Mouse (Mus musculus) ovary, postnatal 36 days (tissue): ENCODE data around the gene Fcho1.
"Not testable (repeated sequence)": the region's sequence is repeated elsewhere in the genome, so short reads cannot be mapped to it uniquely, and the experiment has no call there.

Experiments used
- DNase-seq: peaks from one replicate; pipeline ENCODE4 v3.0.0; 2022; ENCODE audit warnings: low spot score, mixed read lengths

Fcho1 gene

DNA sequence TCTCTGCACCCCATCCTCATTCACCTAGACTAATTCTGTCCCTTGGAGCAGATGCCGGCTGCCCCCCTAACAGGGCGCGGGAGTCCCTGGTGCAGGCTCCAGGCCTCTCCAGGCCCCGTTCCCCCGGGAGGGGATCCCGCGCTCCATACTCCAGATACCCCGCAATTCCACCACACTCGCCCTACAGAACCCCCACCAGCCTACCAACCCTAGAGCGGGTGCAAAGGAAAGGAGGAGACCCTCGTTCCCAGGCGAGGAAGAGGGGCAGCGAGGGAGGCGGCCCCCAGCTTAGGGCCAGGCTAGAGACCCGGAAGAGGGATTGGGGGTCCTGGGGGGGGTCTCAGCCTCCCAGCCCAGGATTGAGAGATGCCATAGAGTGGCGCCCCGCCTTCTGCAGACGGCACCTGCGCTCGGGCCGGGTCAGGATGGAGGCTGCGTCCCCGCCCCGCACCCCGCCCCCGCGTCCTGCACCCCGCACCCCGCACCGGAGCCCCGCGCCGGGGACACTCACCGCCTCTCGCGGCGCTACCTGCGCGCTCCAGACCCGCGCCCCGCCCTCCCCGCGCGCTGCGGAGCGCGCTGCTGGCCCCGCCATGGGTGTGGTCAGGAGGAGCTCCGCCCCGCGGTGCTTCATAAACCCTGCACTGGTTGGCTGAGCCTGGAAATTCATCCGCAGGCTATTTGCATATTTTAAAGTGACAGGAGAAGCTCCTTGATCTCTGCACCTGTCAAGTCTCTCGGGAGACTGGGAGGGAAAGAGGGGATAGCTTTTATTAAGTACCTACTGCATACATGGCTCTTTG is at the start of gene Fcho1:
TSS of gene Fcho1 (minus strand) at position 595 of the 803 bp plus-strand sequence.
- DNase-seq = peak; percentile 78

DNA sequence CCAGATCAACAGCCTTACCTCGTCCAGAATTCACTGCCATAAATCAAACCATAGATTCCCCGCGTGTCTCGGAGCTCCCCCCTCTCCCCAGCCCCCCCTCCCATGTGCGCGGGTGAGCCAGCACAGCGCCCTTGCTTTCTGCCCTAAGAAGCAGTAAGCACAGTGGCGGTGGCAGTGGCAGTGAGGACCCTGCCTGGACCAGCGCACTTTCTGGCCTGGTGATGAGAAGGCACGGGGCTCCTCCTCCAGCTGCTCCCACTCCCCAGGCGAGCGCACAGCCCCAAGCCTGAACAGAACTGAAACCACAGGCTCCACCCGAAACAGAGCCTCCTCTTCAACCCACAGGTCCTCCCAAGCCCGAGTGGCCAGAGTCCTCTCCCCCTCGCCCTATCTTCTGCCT is 45.8 kb upstream of the Fcho1 start:
- no peak for DNase-seq

DNA sequence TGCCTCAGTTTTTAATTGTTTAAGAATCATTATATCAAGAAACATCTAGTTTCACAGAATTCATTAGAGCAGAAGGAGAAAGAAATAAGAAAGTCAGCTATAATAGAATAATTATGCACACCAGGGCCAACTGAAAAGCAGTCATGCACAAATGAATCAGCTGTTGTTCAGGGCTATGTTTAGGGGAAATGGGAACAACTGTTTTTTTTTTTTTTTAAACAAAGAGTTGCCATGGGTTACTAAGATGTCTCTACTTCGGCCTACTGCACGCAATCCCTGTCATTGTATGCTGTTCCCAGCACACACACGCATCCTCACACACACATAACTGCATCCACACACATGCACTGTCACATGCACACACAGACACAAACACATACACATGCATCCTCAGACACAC is 33.3 kb upstream of the Fcho1 start:
- no peak for DNase-seq

DNA sequence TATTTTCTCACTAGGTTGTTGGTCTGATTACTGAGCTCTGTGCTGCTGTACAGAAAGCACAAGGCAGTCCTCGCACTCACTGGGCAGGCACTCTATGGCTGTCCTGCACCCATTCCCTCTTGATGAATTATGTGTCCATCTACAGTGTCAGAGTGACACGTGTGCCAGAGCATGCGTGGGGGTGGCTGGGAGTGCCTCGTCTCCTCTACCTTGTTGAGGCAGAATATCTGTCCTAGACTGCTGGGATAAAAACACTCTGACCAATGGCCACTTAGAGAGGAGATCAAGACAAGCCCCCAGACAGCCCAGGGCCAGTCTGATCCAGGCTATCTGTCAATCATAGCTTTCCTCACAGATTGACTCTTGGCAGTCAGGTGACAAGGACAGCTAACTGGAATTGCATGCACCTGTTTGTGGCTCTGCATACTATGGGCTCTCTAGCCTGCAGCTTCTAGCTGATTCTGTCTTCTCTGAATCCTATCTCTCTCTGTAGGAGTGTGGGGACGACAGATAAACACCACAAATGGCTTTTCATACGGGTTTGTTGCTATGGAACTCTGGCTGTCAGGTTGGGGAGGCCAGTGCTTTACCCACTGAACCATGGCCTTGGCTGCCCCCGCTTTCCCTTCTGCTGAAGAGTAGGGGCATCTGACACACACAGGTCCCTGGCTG is 27.5 kb upstream of the Fcho1 start:
- DNase-seq = peak; percentile 31

DNA sequence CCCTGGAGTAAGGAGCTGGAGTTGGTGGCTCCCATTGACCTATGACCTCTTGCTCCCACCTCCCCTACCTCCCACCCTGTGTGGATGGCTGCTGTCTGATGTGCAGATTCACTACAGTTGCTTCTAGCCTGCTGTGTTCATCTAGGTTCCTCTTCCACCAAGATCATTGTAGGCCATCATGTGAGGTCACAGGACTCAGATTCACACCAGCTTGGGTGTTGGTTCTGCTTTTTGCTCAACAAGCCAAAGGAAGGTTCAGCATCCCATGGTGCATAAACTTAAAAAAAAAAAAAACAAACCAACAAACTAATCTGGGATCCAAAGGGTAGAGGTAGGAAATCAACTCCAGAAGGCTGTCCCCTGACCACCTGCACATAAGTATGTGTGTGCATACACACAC is 26.7 kb upstream of the Fcho1 start:
- not testable (repeated sequence) for DNase-seq

DNA sequence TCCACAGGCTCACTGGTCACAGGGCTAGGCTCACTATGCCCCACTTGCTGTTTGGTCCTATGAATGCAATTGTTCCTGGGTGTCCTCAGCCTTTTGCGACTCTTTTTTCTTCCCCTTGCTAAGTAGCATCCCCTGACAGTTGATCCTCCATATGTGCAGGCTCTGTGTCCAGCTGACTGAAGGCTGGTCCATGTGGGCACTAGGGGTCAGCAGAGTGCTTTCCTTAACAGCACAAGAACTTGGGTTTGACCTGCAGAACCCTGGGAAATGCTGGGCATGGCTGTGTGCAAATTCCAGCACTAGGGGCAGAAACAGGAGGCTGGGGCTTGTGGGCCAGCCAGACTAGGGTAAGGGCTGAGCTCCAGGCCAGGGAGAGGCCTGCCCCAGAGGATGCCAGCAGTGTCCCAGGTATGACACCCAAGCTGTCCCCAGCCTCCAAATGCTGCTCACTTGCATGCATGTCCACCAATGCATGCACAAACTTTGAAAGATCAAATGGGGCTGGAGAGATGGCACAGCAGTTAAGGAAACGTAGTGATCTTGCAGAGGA is 25.9 kb upstream of the Fcho1 start:
- DNase-seq = peak; percentile 51

DNA sequence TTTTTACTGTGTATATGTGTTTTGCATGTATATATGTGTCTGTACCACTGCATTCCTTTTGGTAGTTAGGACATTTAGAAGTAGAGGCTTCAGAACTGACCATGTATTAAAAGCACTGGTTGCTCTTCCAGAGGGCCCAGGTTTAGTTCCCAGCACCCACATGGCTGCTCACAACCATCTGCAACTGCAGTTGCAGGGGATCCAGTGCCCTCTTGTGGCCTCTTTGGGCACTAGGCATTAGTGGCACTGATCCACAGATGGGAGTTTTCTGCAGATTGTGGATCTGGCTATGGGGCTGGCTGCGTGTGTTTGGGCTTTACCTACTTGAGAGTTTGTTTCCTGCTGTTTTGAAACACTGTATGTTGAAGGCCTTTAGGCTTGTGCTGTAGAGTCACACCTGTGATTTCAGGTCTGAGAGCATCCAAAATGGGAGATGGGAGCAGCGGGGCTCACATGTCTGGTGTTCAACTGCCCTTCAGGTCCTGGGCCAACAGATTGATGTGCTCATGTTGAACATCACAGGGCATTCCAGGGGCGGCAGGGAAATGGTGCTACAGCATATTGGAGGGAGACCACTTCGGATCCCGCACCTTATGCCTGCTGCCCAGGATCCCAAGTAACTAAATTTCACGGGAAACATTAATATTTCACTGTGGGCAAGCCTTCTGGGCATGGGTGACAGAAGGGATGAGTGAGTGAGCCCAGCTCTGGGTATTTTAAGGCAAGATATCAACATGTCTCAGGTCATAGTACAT is 24.0 kb upstream of the Fcho1 start:
- not testable (repeated sequence) for DNase-seq

DNA sequence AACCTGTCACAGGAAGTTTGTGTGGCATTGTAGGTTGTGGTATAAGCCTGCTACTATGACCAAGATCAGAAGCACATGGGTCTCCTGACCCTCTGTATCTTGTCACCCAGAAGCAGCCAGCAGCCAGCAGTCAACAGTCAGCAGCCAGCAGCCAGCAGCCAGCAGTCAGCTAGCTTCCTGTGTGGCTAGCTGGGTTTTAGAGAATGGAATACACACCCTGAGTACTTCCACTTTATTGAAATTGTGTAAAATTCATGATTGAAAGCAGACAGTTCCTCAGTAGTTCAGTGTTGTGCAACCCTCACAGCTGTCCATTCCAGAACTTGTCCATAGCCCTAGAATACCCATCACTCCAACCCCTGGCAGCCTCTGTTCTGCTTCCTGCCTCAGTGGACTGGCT is 21.6 kb upstream of the Fcho1 start:
- not testable (repeated sequence) for DNase-seq

DNA sequence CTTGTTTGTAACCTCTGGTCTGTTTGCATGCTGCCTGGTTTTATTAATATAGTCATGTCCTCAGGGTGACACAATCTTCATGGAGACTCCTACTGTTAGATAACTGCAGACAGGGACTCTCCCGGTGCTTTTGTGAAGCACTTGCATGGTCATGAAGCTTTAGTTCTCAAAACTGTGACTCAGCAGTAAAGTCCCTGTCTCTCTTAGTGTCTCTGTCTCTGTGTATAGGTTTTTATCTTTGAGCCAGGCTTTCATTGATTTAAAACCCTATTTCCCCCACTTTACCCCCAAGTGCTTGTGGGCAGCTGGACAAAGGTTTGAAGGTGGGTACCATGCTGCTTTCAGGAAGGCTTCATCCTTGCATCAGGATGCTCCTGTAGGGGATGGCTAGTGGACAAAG is 19.8 kb upstream of the Fcho1 start:
- DNase-seq = no peak

DNA sequence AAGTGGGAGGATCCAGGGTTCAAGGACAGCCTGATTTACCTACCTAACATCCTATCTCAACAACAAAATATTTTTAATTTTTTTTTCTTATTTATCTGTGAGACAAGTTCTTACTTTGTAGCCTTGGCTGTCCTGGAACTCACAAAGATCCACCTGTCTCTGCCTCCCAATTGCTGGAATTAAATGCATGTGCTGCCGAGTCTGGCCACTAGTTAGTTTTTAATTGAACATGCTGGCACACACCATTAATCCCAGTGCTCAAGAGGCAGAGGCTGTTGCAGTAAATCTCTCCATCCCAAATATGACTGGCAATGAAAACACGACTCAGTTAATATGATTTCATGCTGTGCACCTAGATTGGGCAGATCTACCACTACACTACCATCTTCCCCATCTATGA is 17.3 kb upstream of the Fcho1 start:
- DNase-seq = no peak

DNA sequence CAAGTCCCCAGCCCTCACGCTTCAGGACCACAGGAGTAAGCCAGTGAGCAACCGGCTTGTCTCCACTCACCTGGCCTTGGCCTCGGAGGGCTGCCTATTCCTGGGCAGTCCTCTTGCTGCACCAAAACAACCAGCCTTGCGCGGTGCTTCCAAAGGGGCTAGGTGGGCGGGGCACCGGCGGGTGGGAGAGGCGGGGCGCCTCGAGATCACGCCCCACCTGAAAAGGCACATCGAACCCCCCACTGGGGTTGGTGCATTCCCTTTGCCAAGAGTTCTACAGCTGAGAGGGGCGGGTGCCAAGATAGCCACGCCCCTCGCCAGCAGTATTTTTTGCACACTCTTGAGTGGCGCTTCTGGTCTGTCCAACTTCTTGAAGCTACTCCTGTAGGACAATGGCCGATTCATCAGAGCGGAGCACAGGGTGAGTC is 16.2 kb upstream of the Fcho1 start:
- DNase-seq = peak; percentile 45

DNA sequence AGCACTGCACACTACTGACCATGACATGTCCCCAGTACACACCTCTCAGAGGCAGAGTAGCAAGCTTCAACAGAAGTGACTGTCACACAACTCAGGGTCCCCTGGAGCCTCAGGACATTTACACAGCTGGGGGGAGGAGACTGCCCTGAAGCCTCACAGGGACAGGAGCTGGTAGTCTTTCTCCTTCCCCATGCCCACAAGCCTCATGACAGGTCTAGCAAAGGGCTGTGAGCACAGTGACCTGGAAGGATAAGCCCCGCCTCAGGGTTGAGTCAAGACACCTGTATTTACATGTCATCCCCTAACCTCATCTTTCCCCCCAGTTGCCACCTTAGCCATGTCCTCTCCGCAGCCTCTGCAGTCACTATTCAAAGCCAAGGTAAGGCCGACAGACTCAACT is 15.7 kb upstream of the Fcho1 start:
- no peak for DNase-seq

DNA sequence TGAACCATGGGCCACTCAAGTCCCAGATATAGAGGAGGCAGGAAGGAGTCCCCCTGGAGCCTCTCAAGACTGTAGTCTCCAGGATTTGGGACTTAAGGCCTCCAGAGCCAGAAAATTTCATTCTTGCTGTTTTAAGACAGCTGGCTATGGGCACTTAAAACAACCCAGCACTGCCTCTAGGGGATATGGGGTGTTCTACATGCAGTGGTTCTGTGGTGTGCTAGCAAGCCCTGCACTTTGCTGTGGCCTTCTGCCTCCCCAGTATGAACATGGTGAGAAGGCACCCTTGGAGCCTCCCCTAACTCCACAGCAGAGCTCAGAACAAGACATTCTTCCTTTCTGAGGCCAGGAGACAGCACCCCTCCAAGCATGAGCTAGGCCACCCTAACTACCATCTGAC is 12.8 kb upstream of the Fcho1 start:
- DNase-seq = not testable (repeated sequence)

DNA sequence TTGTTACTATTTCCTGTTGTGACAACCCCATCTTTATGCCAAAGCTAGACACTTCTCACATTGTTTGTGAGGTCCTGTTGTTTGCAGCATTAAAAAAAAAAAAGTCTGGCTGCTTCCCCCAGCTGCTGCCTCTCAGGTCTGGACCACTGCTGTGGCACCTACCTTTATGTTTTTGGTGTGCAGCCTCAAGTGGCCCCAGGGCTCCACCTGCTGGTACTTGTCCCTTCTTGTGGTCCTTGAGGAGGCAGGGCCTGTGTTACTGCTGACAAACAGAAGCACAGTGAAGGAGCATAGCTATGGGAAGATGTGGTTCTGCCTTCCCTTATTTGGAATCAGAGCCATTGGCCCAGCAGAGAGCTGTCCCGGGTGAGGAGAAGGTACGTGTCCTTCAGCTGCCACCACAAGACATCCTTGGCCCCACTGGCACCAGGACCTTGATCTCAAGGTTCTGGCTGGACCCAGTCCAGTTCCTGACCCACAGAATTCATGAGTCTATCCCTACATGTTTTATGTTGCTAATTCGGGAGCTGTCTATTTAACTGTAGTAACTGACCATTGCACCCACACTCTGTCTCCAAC is 6.2 kb upstream of the Fcho1 start:
- peak; percentile 52 for DNase-seq

DNA sequence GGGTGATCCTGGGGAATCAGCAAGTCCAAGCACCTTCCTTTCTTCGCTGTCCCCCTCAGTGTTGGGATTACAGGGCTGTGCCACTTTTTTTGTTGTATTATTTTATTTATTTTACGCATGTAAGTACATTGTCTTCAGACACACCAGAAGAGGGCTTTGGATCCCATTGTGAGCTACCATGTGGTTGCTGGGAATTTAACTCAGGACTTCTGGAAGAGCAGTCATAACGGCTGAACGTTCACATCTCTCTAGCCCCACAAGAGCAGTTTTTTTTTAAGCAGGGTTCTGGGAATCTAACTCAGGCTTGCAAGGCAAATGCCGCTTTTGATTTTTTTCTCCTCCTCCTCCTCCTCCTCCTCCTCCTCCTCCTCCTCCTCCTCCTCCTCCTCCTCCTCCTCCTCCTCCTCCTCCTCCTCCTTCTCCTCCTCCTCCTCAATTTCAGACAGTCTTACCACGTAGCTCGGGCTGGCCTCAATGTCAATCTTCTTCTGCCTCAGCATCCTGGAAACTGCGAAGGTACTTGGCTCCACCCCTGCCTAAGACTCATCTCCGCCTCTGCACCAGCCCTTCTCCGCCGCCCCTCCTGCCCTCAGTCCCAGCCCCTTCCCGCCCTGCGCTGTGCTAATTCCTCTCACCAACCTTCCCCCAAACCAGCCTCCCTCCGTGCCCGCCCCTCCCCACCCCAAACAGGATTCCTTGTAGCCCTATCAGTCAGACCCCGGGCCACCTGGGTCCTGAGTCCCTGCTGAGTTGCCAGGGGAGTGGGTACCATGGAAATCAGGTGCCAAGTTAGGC is 3.5 kb upstream of the Fcho1 start:
- DNase-seq = no peak

DNA sequence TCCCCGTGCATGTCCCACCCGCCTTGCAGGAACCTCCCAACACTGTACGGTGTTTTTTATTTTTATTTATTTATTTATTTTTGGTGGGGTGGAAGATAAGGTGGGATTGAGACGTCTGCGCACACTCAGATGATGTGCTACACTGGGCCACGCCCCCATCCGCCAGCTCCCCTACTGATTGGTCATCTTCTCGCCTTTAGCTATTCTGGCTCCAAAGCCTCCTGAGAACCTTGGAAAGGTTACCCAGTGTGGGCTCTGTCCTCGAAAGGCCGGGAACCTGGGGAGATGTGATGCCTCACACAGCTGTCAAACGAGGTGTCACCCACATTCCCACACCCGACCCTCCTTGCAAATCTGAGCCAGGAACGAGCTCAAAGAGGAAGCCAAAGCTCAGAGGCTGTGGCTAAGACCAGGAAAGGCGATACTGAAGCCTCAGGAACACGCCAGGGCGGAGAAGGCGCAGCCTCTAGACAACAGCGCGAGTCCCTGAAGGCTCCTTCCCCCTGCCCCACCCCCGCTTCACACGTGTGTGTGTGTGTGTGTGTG is 2.8 kb upstream of the Fcho1 start:
- DNase-seq = no peak

DNA sequence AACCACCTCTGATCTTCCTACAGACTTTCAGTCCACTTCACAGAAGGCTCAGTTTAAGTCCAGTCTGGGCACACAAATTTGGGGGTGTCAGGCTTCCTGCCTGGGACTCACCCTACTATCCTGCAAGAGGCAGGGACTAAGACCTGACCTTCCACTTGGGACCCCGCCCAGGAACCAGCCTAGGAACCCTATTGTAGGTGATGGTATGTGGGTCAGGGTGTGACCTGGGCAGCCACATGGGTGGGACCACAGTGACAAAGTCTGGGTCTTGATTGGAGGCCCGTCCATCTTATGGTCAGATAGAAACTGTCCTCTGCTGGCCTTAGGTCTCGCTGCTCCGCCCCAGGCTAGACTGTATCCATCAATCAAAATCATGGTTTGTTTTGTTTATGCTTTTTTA is 1.1 kb downstream of the Fcho1 start:
- no peak for DNase-seq

DNA sequence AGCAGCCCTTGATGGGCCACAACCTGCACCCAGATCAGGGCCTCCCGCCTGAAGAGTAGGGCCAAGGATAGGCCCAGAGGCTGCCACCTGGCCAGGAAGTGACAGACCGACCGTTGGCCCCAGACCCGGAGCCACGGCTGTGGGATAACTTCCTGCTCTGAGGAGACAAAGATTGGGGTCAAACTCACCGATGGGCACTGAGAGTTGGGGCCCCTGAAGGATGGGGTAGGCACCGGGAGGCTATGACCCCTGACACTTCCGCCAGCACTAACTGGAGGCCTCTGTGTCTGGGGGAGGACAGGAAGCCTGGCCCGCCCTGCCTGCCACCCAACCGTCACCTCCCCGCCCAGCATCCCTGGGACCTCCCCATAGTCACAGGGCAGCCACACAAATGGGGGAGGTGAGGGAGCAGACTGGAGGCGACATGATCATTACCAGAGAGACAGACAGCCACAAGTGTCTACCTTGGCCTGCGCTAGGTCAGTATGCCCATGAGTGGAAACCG is 2.4 kb downstream of the Fcho1 start:
- no peak for DNase-seq

DNA sequence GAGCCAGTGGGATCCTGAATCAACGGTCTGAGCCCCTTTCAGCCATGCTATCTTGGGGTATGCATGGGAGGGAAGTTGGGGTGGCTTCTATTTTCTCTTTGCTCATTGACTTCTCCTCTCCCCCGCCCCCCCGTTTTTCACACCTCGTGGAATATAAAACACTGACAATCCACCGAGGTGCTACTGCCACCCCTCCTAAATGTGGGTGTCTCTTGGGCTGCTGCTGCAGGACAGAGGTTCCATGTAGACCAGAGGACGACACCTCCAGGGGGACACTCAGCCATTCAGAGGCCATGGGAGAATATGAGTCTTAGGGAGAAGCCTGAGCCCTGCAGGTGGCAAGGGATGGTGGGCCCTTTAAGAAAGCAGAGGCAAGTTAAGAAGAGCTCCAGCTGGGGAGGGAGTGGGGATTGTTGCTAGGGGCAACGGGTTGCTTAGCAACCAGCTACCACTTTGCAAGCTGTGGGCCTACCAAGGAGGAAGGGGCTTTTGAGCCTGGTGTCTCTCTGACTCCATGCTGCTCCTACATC is 5.5 kb downstream of the Fcho1 start:
- DNase-seq = no peak

DNA sequence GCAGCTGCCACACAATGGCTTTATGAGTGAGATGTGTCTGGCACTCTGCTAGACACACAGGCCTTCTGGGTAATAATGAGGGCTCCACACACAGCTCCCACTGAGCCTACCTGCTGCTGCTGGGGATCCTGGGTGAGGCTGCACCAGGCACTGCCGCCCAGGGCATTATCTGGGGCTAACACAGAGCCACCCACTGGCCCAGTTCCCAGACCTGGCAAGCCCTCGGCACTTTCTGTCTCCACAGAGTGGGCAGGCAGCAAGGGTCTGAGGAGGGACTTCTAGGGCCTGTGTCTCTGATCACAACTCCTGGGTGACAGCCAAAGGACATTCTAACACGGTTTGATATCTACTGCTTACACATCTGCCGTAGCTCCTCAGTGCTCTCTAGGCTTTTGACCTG is 6.3 kb downstream of the Fcho1 start:
- no peak for DNase-seq

DNA sequence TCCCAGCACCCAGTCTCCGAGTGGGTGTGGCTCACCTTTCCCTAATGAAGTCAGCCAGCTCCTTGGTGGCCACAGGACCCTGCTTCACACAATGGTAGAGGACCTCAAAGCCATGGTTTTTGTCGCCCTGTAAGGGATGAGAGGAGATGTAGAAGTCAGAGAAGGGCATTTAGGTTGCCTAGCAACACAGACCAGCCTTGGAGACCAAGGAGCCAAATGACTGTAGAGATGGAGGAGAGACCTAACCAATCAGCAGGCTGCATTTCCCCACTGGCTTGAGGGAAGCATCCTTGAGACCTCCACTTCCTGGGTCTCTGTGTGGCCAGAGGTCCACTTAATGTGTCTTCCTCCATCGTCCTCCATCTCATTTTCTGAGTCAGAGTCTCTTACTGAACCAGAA is 7.3 kb downstream of the Fcho1 start:
- DNase-seq = no peak
